Mouse (Mus musculus) activated CD4-positive, CD25-positive, alpha-beta regulatory T cell, adult 4 months (primary cell): ENCODE measurements around the gene Polr2m. TPM values are rescaled to one million over a fixed set of nuclear protein-coding genes. Genes with fewer than 3 reads are reported as not detected.

Source experiments
- ATAC-seq: one replicate; pipeline ENCODE4 v1.8.0; 2017
- polyA plus RNA-seq, 2 experiments: library from polyadenylated mRNA; unstranded; fragments of 100-300 nt; shearing (Covaris generic); gene quantifications; one replicate each; pipeline ENCODE4 v1.2.1; 2017

Polr2m gene
- polyA plus RNA-seq, 2 experiments from 2014 or later, result 19.2 to 25.7 TPM

DNA sequence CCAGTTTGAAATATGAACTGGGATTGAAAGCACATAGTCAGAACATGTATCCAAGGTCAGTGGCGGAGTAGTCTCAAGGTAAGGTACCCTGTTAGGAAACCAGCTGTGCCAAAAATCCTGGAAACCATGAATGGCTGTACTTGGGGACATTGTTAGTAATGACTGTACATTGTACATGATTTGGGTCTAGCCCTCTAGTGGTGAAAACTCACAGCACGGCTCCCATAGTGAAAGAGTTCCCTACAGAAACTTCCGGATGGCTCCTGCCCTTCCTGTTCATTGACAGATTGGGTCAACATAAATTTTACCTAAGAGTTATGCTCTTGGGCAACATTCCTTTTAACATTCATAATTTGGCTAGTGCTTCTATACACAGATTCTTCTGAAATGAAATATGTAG, 19.6 kb downstream of the Polr2m start:
- no peak for ATAC-seq

DNA sequence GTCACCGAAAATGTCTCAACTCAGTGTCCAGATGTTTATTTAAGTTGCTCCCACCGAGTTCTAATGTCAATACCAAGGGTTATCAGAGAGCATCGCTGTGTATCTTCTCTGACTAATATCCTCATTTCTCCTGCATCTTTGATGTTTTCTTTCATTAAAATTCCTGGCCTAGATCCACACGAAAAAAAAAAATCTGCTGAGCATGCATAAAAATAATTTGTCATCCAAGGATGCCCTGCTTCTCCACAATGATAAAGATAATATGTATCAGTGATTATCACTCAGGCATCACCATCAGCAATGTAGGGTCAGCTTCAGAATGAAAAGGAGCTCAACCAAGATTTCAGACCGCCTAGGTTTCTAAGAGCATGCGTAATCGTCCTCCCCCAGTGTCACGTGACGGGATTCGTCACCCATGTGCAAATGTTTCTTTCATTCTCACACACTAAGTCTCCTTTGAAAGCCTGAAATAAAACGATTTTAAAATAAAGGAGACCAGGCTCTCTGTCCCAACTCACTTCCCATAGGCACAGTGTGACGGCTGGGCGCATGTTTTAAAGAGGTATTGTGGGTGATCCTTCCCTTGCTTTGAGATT, 22.6 kb downstream of the Polr2m start:
- no peak for ATAC-seq

DNA sequence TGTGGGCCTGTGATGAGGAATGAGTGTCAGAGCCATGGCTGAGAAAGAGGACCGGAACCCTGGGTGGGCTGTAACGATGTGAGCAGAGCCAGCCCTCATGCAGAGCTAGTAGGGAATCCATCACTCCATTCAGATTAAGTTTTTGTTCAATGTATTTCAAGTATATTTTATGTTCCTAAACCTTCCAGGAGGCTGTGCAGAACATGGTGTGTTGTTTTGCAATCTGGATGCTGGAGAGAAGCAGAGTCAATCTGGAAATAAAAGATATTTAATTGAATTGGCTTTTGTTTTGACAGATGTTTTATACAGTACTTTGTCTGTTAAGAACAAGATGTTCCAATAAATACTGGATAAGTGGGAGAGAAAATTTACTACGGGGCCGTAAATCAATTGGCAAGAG, 29.0 kb downstream of the Polr2m start:
- ATAC-seq, result no peak

DNA sequence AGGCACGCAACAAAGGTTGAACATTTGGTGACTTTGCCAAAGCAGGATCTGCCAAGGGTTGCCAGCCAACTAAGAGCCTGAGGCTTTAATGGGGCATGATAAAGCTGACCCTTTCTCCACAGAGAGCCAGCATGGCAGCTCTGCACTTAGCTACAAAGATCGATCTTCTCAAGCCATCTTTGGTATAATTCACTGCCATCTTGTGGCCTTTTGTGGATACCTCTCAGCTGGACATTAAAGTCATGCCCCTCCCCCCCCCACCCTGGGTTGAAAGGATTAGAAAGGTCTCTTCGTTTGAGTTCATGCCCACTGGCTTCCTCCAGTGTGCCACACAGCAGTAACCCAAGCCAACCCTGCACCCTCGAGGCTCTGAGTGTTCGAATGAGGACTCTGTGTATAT, 31.8 kb downstream of the Polr2m start:
- ATAC-seq, result no peak

DNA sequence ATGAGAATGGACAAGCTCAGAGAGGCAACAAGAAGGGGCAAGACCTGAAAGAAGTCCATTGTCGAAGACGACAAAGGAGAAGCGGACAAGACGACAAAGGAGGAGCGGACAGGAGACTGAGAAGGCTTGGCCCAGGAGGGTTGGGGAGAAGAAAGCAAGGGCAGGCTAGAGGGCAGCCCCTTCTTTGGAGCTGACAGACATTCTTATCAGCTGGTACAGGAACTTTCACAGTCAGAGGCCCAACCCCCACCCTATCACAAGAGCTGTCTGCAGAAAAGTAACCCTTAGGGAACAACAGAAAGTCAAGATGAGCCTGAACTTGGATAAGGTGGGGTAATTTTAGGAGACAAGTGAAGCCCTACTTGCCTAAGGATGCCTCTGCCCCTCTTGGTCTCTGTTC, 32.4 kb downstream of the Polr2m start:
- no peak for ATAC-seq

DNA sequence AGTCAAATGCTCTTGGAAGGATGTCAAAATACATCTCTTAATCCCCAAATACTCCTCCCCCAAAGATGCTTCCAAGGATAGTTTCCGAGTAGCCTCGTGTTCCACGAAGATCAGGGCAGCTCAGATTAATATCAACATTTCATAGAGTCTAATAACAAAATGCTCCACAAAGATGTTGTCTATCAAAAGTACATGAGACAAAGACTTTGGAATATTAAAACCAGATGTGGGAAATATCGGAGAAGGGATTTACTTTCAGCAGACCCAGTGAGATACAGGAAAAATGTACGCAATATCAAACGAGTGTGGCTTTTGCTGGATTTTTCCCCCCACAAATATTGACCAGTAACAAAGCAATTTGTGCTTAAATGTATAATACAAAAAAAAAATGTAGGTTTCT, 35.1 kb downstream of the Polr2m start:
- ATAC-seq, result no peak

DNA sequence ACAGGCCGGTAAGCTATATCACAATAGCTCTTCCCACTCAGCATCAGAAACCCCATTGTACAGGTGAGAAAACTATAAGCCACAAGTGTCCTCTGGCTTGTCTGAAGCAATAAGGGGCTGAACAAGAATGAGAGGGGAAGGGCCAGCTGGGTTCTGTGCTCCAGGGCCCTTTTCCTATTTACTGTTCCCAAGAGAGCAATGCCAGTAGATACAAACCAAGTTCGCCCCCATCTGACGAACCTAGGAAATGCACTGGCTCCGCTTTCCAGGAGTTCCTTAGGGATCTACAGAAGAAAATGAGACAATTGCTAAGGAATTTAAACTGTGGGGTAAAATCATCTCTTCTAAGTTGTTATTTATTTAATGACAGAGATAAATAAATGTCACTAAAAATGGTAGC, 38.2 kb downstream of the Polr2m start:
- ATAC-seq, result no peak

DNA sequence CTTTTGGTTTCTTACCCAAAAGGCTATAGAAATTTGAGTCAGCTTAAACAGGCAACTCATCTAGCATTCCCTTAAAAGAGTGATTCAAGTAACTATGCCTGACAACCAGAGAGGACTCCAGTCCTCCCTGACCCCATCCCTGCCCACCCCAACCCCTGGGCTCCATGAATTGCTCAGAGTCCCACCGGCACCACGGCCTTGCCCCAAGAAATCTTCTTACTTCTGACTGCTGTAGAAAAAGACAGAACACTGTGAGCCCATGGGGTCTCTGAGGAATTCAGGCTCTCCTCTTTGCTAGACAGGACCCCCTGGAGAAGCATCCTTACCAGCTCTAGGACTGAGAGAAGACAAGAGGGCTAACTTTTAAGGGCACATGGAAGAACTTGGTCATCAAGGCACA, 40.4 kb downstream of the Polr2m start:
- no peak for ATAC-seq

DNA sequence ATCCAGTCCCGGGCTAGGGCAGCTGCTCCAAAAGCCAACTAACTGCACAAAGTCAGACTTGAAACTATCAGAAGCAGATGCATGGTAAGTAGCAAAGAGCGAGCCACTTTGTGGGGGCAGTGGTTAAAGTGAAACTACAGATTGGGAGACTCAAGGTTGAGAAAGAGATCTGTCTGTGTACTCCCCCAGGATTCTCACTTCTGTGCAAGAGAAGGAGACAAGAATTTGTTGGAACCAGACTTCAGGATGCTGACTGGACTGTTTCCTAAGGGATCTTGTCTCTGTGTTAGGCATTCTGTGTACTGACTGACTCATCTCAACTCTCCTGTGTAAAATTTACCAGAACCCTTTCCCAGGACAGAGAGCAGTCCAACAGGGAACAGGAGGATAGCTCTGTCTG, 47.6 kb downstream of the Polr2m start:
- no peak for ATAC-seq

Other genes with a start within 250 kb of the Polr2m start
- gene Myzap, start 106.4 kb upstream of the Polr2m start, polyA plus RNA-seq, result under 1 TPM in 1 of 2 experiments, not detected in 1; 0.77 TPM